ENCODE assay signal across 8 mouse cellular contexts in genomic region chr3:122983849-122984248, GRCm38 (mm10). TPM values are rescaled to one million over a fixed set of nuclear protein-coding genes. Genes with fewer than 3 reads are reported as not detected.
DNase-seq lines count a peak whose midpoint lies in the region; ATAC-seq and TF ChIP-seq lines count a peak whose summit lies in the region.

No protein-coding gene starts in this region.

- H3K9me3 ChIP-seq in hindbrain, embryonic 14.5 days (ENCODE audit: control insufficient read depth, low read length), result no peaks in the 10 kb centered on the region
- no peaks in the 10 kb centered on the region for H3K9me3 ChIP-seq in lung, embryonic 14.5 days (ENCODE audit: low read depth, low read length)

- peak; percentile 60 for DNase-seq in adrenal gland, adult 8-10 months
- DNase-seq in adrenal gland, postnatal 10 days, result no peak
- peak; percentile 44 for DNase-seq in urinary bladder, postnatal 25 days (ENCODE audit: low spot score)
- no peak for DNase-seq in urinary bladder, adult 2 months (ENCODE audit: low spot score)
- DNase-seq in hindbrain, embryonic 14.5 days (ENCODE audit: low spot score), result peak; percentile 73
- peak; percentile 80 for DNase-seq in lung, embryonic 14.5 days
- no peak for DNase-seq in left cerebral cortex, adult 11 months (ENCODE audit: low spot score)

- no peaks in the 10 kb centered on the region for H3K36me3 ChIP-seq in hindbrain, embryonic 14.5 days (replicated peaks; ENCODE audit: control insufficient read depth, insufficient read depth)
- 0 out of 2 replicates have a peak, but pooled peaks cover 2% of the 10 kb centered on the region for H3K36me3 ChIP-seq in lung, embryonic 14.5 days (ENCODE audit: insufficient read depth)
- peaks cover 5% of the 10 kb centered on the region; the same call in 1 of the 2 replicates for H3K36me3 ChIP-seq in small intestine, adult 2 months (ENCODE audit: control insufficient read depth, insufficient read depth, low read length)

- TF ChIP-seq CTCF in lung, embryonic 14.5 days (IDR thresholded peaks at IDR 0.05; ENCODE audit: low read depth), result no peak
- no peak for TF ChIP-seq CTCF in small intestine, adult 2 months (IDR thresholded peaks at IDR 0.05; ENCODE audit: extremely low read depth, insufficient read length, insufficient replicate concordance, low read depth, low read length)

- peaks cover 8% of the 10 kb centered on the region for H3K4me1 ChIP-seq in hindbrain, embryonic 14.5 days (replicated peaks; ENCODE audit: control insufficient read depth, insufficient read depth, low read length)
- H3K4me1 ChIP-seq in lung, embryonic 14.5 days (ENCODE audit: insufficient read depth), result peaks cover 17% of the 10 kb centered on the region
- no peaks in the 10 kb centered on the region; the same call in 1 of the 2 replicates for H3K4me1 ChIP-seq in small intestine, adult 2 months (ENCODE audit: control insufficient read depth, insufficient read depth, insufficient read length, low read length)

- peak overlapping the region; percentile 65 for H3K4me3 ChIP-seq in hindbrain, embryonic 14.5 days (replicated peaks; ENCODE audit: low read length)
- H3K4me3 ChIP-seq in lung, embryonic 14.5 days (ENCODE audit: low read depth, low read length), result peak overlapping the region; percentile 74
- peak overlapping the region; percentile 69 for H3K4me3 ChIP-seq in small intestine, adult 2 months (ENCODE audit: low read depth, low read length)

- H3K27me3 ChIP-seq in hindbrain, embryonic 14.5 days (ENCODE audit: control insufficient read depth, insufficient read depth, low read length), result no peaks in the 10 kb centered on the region
- no peaks in the 10 kb centered on the region for H3K27me3 ChIP-seq in lung, embryonic 14.5 days (ENCODE audit: insufficient read depth, low read length)
- H3K27me3 ChIP-seq in small intestine, adult 2 months (ENCODE audit: control insufficient read depth, insufficient read depth, low read length), result no peaks in the 10 kb centered on the region

- H3K9ac ChIP-seq in hindbrain, embryonic 14.5 days, result peak overlapping the region; percentile 90
- peak overlapping the region; percentile 68 for H3K9ac ChIP-seq in lung, embryonic 14.5 days

- WGBS in hindbrain, embryonic 14.5 days, result under 1% methylated on average over 30 of the region's 30 CpGs
- under 1% methylated on average over 30 of the region's 30 CpGs for WGBS in lung, embryonic 14.5 days
- WGBS in small intestine, adult 2 months, result under 1% methylated on average over 30 of the region's 30 CpGs

- ATAC-seq in hindbrain, embryonic 14.5 days (ENCODE audit: low FRiP score), result no peak; the same call in 1 of the 2 replicates
- peak; percentile 86; the same call in 1 of the 2 replicates for ATAC-seq in lung, embryonic 14.5 days (ENCODE audit: insufficient read depth)

- H3K4me2 ChIP-seq in hindbrain, embryonic 14.5 days (replicated peaks), result peak overlapping the region; percentile 69
- peak overlapping the region; percentile 78 for H3K4me2 ChIP-seq in lung, embryonic 14.5 days

- TF ChIP-seq POLR2A in small intestine, adult 2 months (IDR thresholded peaks at IDR 0.05; ENCODE audit: low read depth, low read length), result no peak

- H3K27ac ChIP-seq in hindbrain, embryonic 14.5 days, result peak overlapping the region; percentile 90
- peak overlapping the region; percentile 94 for H3K27ac ChIP-seq in lung, embryonic 14.5 days (ENCODE audit: low read depth)
- peak overlapping the region; percentile 85 for H3K27ac ChIP-seq in small intestine, adult 2 months (ENCODE audit: insufficient read depth, low read depth, low read length)

RNA-seq across cellular contexts. Expression of gene Usp53, which starts 0.5 kb away (rescaled TPM):
- total RNA-seq in adrenal gland, adult 8-10 months (2022), result 10 to 100 TPM; 32.5 to 57.2 (median 38.4) TPM
- 10 to 100 TPM; 19.7 to 24.0 TPM for total RNA-seq in adrenal gland, postnatal 10 days (2021)
- polyA plus RNA-seq in urinary bladder, adult 2 months (2012; rRNA removed), result 5.9 and 8.0 TPM in 2 replicates
- polyA plus RNA-seq in hindbrain, embryonic 14.5 days (2014; fragmentation: Nextera tagmentation; extraction: Ambion mirVana), result 11.5 and 12.3 TPM in 2 replicates
- polyA plus RNA-seq in lung, embryonic 14.5 days (2014; fragmentation: Nextera tagmentation; extraction: Ambion mirVana), result 7.2 and 8.2 TPM in 2 replicates
- 0.70 and 1.3 TPM in 2 replicates for polyA plus RNA-seq in small intestine, adult 2 months (2012; rRNA removed)

RNA-seq across cellular contexts. Expression of gene Myoz2, which starts 51.0 kb away (rescaled TPM):
- under 1 TPM in 2 of 4 experiments, not detected in 2; 0.30 to 0.59 TPM for total RNA-seq in adrenal gland, adult 8-10 months (2022)
- total RNA-seq in adrenal gland, postnatal 10 days (2021), result 10 to 100 TPM in 1 of 2 experiments, 1 to 10 TPM in 1; 9.8 to 66.2 TPM
- polyA plus RNA-seq in urinary bladder, adult 2 months (2012; rRNA removed), result 0.09 and 0.10 TPM in 2 replicates
- not detected in 2 replicates for polyA plus RNA-seq in hindbrain, embryonic 14.5 days (2014; fragmentation: Nextera tagmentation; extraction: Ambion mirVana)
- polyA plus RNA-seq in lung, embryonic 14.5 days (2014; fragmentation: Nextera tagmentation; extraction: Ambion mirVana), result 0.17 and 1.2 TPM in 2 replicates
- polyA plus RNA-seq in small intestine, adult 2 months (2012; rRNA removed), result not detected in 2 replicates

RNA-seq across cellular contexts. Expression of gene 1810037I17Rik, which starts 59.8 kb away (rescaled TPM):
- 10 to 100 TPM; 41.2 to 54.4 (median 47.5) TPM for total RNA-seq in adrenal gland, adult 8-10 months (2022)
- total RNA-seq in adrenal gland, postnatal 10 days (2021), result 10 to 100 TPM; 59.1 to 60.4 TPM
- 73.1 and 86.1 TPM in 2 replicates for polyA plus RNA-seq in urinary bladder, adult 2 months (2012; rRNA removed)
- polyA plus RNA-seq in hindbrain, embryonic 14.5 days (2014; fragmentation: Nextera tagmentation; extraction: Ambion mirVana), result 88.5 and 102 TPM in 2 replicates
- 81.0 and 88.5 TPM in 2 replicates for polyA plus RNA-seq in lung, embryonic 14.5 days (2014; fragmentation: Nextera tagmentation; extraction: Ambion mirVana)
- 13.5 and 24.4 TPM in 2 replicates for polyA plus RNA-seq in small intestine, adult 2 months (2012; rRNA removed)

Comparison
In these comparisons a context has a peak if more than half of its experiments do, and no peak if none do; other contexts are left out.
1. DNase-seq: peak in adrenal gland, adult 8-10 months (single experiment), urinary bladder, postnatal 25 days (single experiment), hindbrain, embryonic 14.5 days (single experiment) and lung, embryonic 14.5 days (single experiment); none in adrenal gland, postnatal 10 days (single experiment), urinary bladder, adult 2 months (single experiment) and left cerebral cortex, adult 11 months (single experiment).
2. Peak in every context shown above with its lines, with median percentiles within 50 percentile points of each other: H3K27ac ChIP-seq and H3K4me3 ChIP-seq.